Mouse (Mus musculus) brain, adult 2 months (tissue): ENCODE data around the gene Plch1.

ENCODE experiments used
- DNase-seq: peaks from one replicate; pipeline ENCODE4 v3.0.0; 2011; ENCODE audit warnings: low read depth, low spot score

Plch1 gene

DNA sequence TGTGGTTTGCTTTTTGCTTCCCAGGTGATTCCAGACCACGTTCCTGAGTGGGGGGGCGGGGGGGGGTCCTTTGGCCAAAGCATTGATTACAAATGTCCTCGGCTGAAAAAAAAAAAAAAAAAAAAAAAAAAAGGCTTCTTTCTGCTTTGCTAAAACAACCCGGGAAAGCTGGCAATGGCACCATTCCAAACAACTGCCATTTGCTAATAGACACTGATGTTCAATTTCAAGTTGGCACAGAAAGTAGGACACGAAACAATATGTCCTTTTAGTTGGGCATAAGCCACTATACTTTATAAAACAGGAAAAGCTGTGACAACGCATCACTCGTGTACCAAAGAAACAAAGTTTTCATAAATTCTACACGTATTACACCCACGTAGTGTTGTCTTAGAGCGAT, 36.6 kb downstream of the Plch1 start:
- peak; percentile 37 for DNase-seq

DNA sequence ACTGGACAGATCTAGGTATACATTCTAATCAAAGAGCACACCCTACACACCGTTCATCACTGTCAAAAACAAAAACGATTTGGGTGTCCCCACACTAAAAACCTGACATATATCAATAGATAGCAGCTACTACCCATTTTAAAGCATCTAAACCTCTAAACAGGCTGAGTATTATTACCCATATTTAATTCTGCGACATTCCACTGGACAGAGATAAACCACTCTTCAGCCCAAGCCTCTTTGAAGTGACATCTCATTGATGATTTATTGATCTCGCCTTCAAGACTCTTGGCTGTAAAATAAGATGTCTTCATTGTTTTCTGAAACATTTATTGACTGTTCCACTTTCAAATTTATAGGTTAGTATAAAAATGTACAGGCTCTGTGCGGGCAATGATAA, 46.4 kb downstream of the Plch1 start:
- DNase-seq = no peak

DNA sequence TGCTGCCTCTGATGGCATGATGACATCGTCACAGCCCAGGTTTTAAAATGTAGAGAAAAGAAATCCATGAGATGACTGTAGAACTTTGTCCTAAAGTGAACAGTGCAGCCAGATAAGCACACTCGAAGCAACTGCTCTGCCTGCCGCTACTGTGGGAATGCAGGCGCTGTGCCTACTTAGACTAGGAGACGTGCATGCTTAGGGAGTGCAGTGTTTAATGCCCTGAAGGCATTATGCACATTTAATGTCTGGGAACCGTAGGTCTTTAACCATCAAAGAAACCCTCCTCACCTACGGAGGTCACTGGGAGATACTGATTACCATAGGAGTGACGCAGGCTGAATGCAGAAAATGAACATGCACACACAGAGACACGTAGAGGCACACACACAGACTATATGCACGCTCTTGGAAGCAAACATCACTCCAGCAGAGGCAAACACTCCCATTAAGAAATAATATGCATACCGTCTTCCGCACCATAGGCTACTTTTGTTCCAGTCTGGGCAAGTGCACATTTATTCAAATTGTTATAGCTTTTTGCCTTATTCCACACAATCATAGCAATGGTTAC, 48.1 kb downstream of the Plch1 start:
- peak; percentile 38 for DNase-seq

DNA sequence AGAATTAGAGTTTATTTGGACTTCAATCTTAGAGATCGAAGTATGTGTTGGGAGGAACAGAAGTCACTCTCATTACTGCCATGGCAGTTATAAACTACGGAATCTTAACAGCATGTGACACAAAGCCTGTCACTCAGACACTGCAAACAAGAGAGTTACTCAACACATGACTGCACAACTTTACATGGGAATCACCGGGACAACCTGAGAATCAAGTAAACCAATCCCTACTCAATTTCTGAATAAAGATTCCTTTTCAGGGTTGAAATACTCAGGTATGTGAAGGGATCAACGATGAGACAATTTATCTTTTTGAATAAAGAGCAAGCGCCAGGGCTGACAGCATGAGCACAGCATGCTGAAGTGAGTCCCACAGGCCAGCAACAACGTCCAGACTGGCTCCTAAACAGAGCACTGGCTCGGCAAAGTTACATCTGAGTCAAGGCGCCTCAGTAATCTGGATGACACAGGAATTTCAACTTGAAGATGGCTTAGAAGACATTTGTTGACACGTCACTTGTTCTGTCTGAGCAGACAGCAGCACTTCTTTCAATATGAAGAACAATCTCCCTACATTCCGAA, 49.4 kb downstream of the Plch1 start:
- peak; percentile 19 for DNase-seq

DNA sequence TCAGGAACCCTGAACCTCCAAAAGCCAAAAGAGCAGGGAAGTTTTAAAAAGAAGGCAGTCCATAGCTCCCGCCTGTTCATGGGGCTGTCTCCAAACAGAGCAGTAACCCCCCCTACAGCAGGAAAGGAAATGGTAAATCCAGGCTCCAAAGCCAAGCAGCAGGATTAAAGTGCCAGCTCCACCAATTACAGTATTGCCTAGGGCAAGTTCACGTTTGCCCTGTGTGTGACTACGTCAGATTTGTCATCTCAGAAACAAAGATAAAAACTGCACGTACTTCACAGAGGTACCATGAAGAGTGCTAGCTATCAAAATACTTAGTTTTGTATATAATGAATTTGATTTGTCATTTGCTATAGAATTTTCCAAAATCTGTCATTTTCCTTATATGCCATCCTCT, 55.1 kb downstream of the Plch1 start:
- no peak for DNase-seq

DNA sequence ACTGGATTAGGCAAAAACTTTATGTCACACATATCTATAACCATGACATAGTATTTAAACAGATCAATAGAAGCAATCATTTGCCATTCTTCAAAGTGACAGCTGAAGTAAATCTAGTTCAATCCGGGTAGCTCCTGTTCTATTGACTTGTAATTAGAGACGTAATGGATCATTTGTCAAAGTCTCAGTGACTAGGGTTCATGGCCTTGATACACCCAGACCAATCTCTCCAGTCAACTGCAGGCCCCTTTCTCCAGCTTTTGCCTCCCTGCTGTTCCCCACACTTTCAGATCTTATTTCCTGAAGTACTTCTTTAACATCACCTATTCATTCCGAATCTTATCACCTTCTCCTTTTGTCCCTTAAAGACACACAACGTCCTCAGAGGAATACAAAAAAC, 56.8 kb downstream of the Plch1 start:
- DNase-seq = no peak

DNA sequence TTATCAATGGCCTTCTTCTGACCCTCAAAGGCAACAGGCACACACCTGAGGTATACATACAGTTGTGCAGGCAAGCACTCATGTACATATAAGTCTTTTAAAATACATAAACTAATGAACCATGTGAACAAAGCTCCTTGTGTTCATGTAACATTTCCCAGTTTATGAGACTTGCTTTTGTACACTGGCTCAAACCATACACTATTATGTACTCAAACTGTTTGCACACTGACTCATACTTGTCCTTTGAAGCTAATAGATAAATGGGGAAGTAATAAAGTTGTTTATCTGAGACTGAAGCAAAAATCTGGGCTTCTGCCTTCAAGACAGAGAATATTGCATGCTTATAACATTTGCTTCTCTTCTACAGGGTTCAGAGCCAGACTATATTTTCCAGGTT, 61.5 kb downstream of the Plch1 start:
- DNase-seq = no peak

DNA sequence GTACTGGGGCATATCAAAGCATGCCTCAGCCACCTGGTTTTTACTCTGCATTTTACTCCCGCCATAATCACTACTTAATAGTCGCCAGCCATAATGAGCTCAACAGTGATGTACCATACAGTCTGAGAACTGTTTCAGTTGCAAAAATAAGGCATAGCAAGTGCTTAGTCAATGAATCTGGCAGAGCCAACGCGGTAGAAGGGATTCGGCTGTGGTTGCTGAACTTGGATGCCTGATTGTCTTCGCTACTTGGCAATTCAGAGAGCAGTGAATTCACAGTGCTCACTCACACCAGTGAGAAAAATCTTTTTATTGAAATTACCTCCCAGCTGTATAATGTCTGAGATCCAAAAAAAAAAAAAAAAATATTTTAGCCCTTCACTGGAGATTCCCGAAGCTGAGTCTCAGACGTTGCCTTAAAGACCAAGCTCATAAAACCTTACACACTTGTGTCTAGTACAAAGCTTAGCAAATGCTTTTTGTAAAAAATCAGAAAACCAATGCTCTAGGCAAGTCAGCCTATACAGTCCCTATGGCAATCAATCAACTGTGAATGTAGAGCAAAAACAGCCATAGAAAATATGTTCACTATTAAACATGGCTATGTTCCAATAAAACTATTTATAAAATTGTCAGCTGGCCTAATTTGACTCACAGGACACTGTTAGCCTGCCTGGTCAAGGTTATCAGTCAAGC, 62.2 kb downstream of the Plch1 start:
- no peak for DNase-seq

DNA sequence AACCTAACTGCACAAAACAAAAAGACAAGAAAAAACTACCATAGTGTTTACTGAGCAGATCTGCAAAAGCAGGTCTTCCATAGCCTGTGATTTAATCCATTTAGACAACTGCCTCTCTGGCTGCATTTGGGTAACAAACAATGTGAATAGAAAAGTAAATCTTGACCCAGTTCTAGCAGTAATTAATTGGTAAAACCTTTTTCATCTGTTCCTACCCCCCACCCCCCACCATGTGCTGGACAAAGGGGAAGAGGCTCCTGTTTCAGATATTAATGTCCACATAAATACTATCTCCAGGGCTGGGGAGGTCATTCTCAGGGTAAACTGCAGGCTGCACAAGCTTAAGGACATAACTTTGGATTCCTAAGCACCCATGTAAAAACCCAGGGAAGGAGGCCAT, 63.5 kb downstream of the Plch1 start:
- DNase-seq = no peak

DNA sequence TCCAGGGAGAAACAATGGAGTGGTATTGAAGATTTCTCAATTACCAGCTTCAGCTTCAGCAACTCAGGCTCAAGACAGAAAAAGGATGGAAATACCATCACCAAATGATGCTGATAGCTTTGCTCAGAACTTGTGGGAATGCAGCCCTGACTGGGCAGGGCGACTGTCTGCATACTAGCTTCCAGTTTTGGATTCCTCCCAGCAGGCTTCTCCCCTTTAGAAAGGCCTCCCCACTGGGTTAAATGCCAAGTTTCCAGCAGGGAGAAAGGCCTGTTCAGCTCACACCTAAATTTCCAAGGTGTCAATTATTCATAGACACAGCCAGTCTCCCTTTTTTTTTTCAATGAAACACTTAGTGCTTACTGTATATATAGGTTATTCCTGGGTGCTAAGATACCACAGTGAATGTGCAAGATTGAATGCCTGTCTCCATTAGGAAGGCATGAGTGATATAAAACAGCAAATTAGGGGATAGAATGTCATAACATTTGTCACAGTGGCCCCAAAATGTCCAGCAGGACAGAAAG, 75.3 kb downstream of the Plch1 start:
- DNase-seq = peak; percentile 27

DNA sequence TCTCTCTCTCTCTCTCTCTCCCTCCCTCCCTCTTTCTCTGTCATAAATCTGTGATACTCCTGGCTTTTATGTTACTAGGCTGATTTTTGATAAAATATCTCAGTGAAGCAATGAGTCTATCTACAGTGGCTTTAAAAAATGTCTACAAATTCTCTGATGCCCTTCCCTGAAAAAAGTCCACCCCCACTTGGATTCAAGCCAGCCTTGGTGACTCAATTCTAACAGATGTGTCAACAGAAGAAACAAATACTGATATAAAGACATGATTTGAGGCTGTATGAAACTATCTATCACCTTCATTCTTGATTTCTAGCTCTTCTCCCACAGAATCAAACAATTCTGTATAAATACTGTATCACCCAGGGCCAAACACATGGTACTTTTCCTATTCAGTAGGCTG, 76.6 kb downstream of the Plch1 start:
- peak; percentile 40 for DNase-seq

DNA sequence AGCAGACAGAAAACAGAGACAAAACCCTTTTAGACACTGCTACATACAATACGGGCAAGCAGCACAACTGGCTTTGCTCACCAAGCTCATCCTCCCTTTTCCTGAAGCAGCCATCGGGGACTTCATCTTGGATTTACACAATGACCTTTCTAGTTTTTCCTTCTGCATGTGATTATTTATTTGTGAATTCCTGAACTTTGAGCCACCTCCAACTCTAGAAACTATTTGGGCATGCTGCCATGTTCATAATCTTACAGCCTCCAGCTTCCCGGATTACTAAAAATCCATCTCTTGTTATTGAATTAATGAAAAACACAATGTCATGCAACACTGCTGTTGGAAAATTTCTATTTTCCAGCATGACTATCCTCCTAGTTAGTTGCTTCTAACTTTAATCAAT, 84.1 kb downstream of the Plch1 start:
- DNase-seq = no peak

DNA sequence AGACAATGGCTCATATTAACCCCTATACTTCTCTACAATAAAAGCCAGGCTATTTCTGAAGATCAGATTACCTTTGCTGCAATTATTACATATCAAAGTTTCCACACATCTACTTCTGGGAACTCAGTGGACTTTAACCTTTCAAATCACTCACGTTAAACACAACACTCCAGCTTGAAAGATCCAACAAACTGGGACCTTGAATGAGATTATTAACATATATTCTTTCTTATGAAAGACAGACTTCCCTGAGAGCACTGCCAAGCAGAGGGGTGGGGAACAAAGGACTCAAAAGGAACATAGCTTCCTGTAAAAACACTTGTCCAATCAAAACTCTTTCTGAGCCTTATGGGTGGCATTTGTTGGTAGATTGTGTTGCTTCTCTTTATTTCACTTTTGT, 85.1 kb downstream of the Plch1 start:
- DNase-seq = no peak

DNA sequence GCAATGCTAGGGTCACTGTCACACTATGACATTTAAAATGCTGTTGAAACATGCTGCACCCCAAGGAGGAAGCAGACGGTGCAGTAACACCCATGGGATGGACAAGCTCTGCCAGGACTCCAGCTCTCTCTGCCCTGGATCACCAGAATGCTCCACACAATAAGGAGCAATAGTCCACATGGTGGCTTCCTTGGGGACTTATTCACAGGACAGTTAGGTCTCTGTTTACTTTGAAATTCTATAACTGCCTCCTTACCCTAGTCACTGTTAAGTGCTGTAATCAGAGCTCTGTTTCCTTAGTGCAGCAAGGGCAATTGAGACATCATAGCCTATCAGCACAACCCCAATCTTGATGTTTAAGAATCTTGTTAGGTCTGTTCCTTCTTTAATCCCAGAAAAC, 92.4 kb downstream of the Plch1 start:
- no peak for DNase-seq

DNA sequence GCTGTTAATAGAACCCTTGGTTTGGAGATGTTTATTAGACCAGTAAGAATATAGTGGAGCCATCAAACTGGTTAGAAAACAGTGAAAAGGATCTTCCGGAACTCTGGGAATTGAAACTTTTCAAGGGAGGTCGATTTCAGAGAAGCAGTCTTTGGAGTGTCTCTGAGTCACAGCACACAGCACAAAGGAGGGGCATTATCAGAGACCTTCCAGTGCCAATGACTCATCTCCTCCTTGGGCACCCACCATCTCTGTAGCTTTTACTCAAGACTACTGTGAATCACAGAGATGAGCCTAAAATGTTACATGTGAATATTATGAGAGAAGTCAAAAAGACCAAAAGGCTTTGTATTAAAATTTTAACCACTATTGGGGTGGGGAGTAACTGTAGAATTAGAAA, 93.8 kb downstream of the Plch1 start:
- DNase-seq = peak; percentile 78

DNA sequence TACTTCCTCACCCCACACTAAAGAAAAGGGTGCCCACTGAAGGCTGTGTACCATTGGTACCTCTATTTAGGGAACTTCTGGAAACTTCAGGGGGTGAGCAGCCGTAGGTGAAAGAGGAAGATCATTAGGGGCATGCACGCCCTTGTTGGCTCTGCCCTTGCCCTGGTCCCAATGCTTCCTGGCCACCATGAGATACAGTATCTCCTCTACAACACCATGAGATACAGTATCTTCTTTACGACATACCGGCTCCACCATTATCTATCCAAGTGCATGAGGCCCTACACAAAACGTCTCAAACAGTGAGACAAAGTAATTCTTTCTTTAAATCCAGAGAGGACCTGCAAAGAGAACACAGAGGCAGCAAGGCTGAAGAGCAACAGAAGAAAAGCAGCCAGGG, 98.6 kb downstream of the Plch1 start:
- DNase-seq = no peak

DNA sequence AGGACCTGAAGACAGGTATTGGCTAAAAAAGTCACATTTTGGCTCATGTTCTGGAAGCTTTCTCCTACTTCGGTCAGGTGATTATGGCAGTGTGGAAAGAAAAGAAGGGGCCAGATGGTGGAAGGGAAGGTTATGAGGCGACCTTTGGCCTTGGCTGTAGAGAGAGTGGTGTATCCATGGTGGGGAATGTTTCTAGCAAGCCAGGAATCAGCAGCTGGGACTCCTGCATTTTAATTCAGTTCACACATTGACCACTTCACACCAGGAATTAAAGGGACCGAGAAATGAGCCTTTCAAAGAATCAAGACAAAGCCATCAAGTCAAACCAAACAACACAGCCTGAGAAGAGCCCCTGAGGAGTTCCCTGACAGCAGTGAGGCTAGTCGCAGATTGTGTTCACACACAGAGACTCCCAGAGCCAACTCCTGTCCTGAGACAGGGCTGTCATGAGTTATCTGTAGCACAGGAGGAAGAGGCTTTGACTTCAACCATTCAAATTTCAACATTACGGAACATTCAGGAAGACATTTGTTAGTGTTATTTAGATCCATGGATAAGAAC, 112.4 kb downstream of the Plch1 start:
- no peak for DNase-seq

DNA sequence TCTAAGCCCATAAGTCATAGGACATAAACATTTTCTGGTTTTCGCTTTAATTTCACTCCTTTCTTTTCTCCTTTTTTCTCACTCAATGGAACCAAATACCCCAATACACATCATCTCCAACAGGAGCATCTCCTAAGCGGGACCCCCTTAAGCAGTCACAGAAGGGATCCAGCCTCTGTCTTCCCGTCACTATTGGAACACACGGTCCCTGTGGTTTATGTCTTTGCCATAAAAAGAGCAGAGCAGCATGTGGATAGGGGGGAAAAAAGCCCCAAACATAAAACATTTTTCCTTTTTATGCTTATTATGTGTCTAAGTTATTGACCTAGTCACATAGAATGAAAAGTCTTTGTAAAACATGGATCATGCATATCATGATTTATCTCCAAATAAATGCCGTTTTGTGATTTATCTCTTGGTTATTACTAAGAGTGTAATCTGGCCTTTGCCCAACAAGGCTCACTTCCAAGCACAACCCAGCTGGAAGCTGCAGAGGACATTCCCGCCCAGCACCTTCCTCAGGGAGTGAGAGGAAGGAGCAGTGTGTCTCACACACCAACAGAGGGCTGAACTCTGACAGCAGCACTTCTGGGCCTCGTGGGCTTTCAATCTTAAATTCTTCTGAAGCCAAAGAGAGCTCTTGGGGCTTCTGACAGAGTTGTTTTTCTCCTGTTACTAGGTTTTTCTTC, 126.5 kb downstream of the Plch1 start:
- DNase-seq = no peak

DNA sequence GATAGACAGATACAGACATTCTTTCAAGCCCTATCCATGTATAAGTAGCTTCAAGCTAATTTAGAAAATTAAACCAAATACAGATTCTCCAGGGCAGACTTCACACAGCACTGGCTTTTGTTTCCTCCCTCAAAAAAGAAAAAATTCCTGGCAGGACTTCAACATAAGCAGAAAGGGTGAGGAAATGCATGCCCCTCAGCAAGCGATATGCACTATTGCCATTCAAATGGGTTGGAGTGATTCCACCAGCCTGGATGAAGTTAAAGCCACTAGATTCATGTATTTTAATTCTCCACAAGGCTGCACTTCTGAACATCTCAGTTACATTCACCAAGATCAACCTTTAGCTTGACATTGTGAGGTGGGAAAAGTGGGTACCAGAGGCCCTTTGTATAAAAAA, 138.5 kb downstream of the Plch1 start:
- DNase-seq = no peak

DNA sequence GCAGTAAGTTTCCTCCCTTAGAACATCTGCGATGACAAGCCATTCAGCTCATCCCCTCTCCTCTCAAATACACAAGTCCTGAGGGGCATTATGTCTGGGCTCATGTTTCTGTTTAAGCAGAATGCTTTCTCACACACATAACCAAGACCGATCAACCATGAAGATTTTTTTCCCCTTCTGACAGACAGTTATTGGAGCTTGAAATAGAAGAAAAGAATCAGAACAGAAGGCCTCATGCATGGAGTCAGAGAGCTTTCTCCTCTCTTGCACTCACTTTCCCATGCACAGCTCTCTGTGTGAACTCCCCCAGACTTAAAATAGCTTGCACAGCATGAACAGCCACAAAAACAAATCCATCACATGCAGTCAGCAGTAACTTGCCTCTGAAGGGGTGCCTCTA, 159.2 kb downstream of the Plch1 start:
- DNase-seq = peak; percentile 49

DNA sequence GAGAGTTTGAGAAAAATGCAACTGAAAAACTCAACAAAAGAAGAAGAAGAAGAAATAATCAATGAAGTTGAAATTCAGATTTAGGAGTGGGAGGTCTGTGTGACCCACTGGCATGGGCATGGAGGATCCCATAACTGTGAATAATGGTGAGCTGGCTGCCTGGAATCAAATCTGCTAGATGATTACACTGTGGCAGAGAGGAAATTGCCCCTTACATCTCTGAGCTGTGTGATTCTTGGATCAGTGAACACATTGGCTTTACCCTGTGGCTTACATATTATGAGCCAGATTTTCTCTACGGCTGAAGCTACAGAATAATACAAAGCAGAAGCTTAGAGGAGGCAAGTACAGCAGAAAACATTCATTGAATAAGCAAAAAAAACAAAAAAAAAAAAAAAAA, 170.9 kb downstream of the Plch1 start:
- no peak for DNase-seq

DNA sequence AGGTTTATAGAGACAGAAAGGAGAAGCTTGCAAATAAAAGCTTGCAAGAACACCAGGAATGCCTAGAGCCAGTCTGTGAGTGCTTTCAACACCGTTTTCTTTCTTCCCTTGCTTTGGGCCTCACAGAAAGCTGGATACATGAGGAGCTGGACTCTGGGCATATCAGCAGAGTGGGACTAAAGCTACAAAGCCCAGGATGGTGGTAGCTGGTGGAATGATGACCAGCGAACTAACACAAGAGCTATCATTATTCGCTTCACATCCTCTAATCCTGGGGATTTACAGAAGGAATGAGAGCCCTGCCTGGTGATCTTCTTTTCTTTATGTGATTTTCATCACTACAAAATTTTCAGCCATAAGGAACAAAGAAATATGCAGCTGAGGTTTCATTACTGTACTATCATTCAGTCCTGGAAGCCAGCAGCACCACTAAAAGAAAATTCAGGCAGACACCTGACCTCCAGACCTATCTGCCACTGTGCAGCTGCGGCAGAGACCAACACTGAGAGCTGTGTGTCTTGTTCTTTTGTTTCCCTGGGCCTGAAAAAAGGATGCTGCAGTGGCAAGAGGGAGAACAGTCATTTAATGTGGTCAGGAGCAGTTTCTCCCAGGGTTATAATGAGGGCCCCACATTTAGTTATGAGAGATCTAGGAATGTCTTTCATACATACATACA, 172.5 kb downstream of the Plch1 start:
- DNase-seq = no peak
